Mouse (Mus musculus) embryonic facial prominence, embryonic 13.5 days (tissue): ENCODE measurements around the gene Syt2. TPM values are rescaled to one million over a fixed set of nuclear protein-coding genes. Genes with fewer than 3 reads are reported as not detected.

ENCODE experiments used
- ATAC-seq: fragments of 200-750 bp; cut with Nextera tagmentation; 2 replicates; pipeline ENCODE4 v1.8.0; 2017; ENCODE audit warnings: low read depth; ENCODE audit not compliant: insufficient number of reproducible peaks, insufficient read depth, low FRiP score, low TSS enrichment
- H3K27ac ChIP-seq: fragments of 300-500 bp; sonication (generic); 2 replicates; pipeline ENCODE4 v1.5.1; 2015; ENCODE audit warnings: moderate library complexity, mild to moderate bottlenecking, inconsistent platforms
- H3K27me3 ChIP-seq: fragments of 300-500 bp; sonication (generic); 2 replicates; pipeline ENCODE4 v1.6.1; 2015; ENCODE audit warnings: mild to moderate bottlenecking, inconsistent platforms
- H3K36me3 ChIP-seq: fragments of 300-500 bp; sonication (generic); 2 replicates; pipeline ENCODE4 v1.6.1; 2015; ENCODE audit warnings: mild to moderate bottlenecking, inconsistent platforms
- H3K4me1 ChIP-seq: fragments of 300-500 bp; sonication (generic); 2 replicates; pipeline ENCODE4 v1.6.1; 2015; ENCODE audit warnings: inconsistent platforms
- H3K4me2 ChIP-seq: fragments of 300-500 bp; sonication (generic); 2 replicates; pipeline ENCODE4 v1.6.1; 2015; ENCODE audit warnings: moderate library complexity, mild to moderate bottlenecking, inconsistent platforms
- H3K4me3 ChIP-seq: fragments of 300-500 bp; sonication (generic); 2 replicates; pipeline ENCODE4 v1.5.1; 2015; ENCODE audit warnings: mild to moderate bottlenecking, inconsistent platforms
- H3K9ac ChIP-seq: fragments of 300-500 bp; sonication (generic); 2 replicates; pipeline ENCODE4 v1.6.1; 2015; ENCODE audit warnings: mild to moderate bottlenecking, inconsistent platforms
- H3K9me3 ChIP-seq: fragments of 300-500 bp; sonication (generic); 2 replicates; pipeline ENCODE4 v1.6.1; 2016; ENCODE audit warnings: inconsistent platforms
- WGBS: fragments of 180-500 bp; shearing (Covaris S2); methylation state at CpG from one replicate; pipeline ENCODE4 v1.1.7; 2015; ENCODE audit warnings: mixed read lengths; 5-methylcytosine and 5-hydroxymethylcytosine counted together
- polyA plus RNA-seq: library from polyadenylated mRNA; unstranded; fragments of >200 nt; fragmentation: Nextera tagmentation; extraction: Ambion mirVana; gene quantifications from 2 replicates; pipeline ENCODE4 v1.2.1, GENCODE M21; 2015

Gene Syt2
- polyA plus RNA-seq, 1 experiment from 2014 or later, result 0.46 TPM

GRCm38 (mm10) chr1:134634296-134634695, 12.2 kb upstream of the Syt2 start:
- Histone ChIP-seq H3K4me2 (no peak overlapping the region), H3K4me1 (peaks cover 12% of the 10 kb centered on the region), H3K9ac (no peak overlapping the region), H3K9me3 (no peaks in the 10 kb centered on the region), H3K4me3 (no peak overlapping the region), H3K27ac (no peak overlapping the region), H3K27me3 (no peaks in the 10 kb centered on the region), H3K36me3 (peaks cover 56% of the 10 kb centered on the region)
- no peak for ATAC-seq
- WGBS, result 72% methylated on average over 7 of the region's 7 CpGs

GRCm38 (mm10) chr1:134636245-134636644, 10.2 kb upstream of the Syt2 start:
- ATAC-seq, result no peak
- Histone ChIP-seq H3K4me2 (no peak overlapping the region), H3K4me1 (peaks cover 12% of the 10 kb centered on the region), H3K27ac (no peak overlapping the region), H3K9ac (peak overlapping the region; percentile 51; the same call in 1 of the 2 replicates), H3K27me3 (no peaks in the 10 kb centered on the region), H3K9me3 (no peaks in the 10 kb centered on the region), H3K4me3 (no peak overlapping the region), H3K36me3 (peaks cover 37% of the 10 kb centered on the region)
- 87% methylated on average over 3 of the region's 3 CpGs for WGBS

GRCm38 (mm10) chr1:134636684-134637083, 9.8 kb upstream of the Syt2 start:
- no peak overlapping the region for H3K4me2 ChIP-seq
- WGBS, result 8% methylated on average over 3 of the region's 3 CpGs
- ATAC-seq, result no peak

GRCm38 (mm10) chr1:134638041-134638440, 8.4 kb upstream of the Syt2 start:
- Histone ChIP-seq H3K27me3 (peaks cover 14% of the 10 kb centered on the region), H3K4me3 (no peak overlapping the region), H3K9me3 (no peaks in the 10 kb centered on the region), H3K36me3 (peaks cover 19% of the 10 kb centered on the region), H3K4me1 (peaks cover 12% of the 10 kb centered on the region), H3K27ac (no peak overlapping the region), H3K4me2 (no peak overlapping the region), H3K9ac (no peak overlapping the region)
- ATAC-seq, result no peak
- WGBS, result 30% methylated on average over 3 of the region's 3 CpGs

More at GRCm38 (mm10) chr1:134636684-134637083, 9.8 kb upstream of the Syt2 start:
- Histone ChIP-seq H3K27me3 (peaks cover under 1% of the 10 kb centered on the region; the same call in 1 of the 2 replicates), H3K9me3 (no peaks in the 10 kb centered on the region), H3K36me3 (peaks cover 32% of the 10 kb centered on the region), H3K9ac (no peak overlapping the region), H3K27ac (no peak overlapping the region), H3K4me3 (no peak overlapping the region), H3K4me1 (peaks cover 12% of the 10 kb centered on the region)

- ATAC-seq, result no peak
- H3K27me3 ChIP-seq, result peaks cover 17% of the 10 kb centered on the region
- H3K36me3 ChIP-seq, result peaks cover 14% of the 10 kb centered on the region
- no peak overlapping the region for H3K9ac ChIP-seq
- WGBS, result 36% methylated on average over 7 of the region's 7 CpGs
- H3K9me3 ChIP-seq, result no peaks in the 10 kb centered on the region
- peaks cover 12% of the 10 kb centered on the region for H3K4me1 ChIP-seq
- no peak overlapping the region for H3K4me2 ChIP-seq
- H3K27ac ChIP-seq, result no peak overlapping the region
- H3K4me3 ChIP-seq, result no peak overlapping the region
Measured at GRCm38 (mm10) chr1:134638522-134638921, 8.0 kb upstream of the Syt2 start.

- 81% methylated on average over 6 of the region's 6 CpGs for WGBS
Measured at GRCm38 (mm10) chr1:134639460-134639859, 7.0 kb upstream of the Syt2 start.

GRCm38 (mm10) chr1:134641507-134641906, 5.0 kb upstream of the Syt2 start:
- Histone ChIP-seq H3K27ac (no peak overlapping the region), H3K4me2 (no peak overlapping the region), H3K4me3 (no peak overlapping the region), H3K27me3 (peaks cover 47% of the 10 kb centered on the region), H3K9ac (no peak overlapping the region), H3K4me1 (peaks cover 22% of the 10 kb centered on the region), H3K36me3 (no peaks in the 10 kb centered on the region), H3K9me3 (no peaks in the 10 kb centered on the region)
- no peak for ATAC-seq
- 27% methylated on average over 3 of the region's 3 CpGs for WGBS

More at GRCm38 (mm10) chr1:134639460-134639859, 7.0 kb upstream of the Syt2 start:
- no peak for ATAC-seq
- H3K9ac ChIP-seq, result no peak overlapping the region
- H3K36me3 ChIP-seq, result peaks cover 4% of the 10 kb centered on the region; the same call in 1 of the 2 replicates
- H3K4me1 ChIP-seq, result peaks cover 12% of the 10 kb centered on the region
- H3K27ac ChIP-seq, result no peak overlapping the region
- H3K9me3 ChIP-seq, result no peaks in the 10 kb centered on the region
- H3K4me3 ChIP-seq, result no peak overlapping the region
- no peak overlapping the region for H3K4me2 ChIP-seq
- H3K27me3 ChIP-seq, result peaks cover 26% of the 10 kb centered on the region

GRCm38 (mm10) chr1:134643702-134644101, 2.8 kb upstream of the Syt2 start:
- ATAC-seq, result no peak
- Histone ChIP-seq H3K4me3 (no peak overlapping the region), H3K9ac (no peak overlapping the region), H3K36me3 (no peaks in the 10 kb centered on the region), H3K4me1 (peaks cover 20% of the 10 kb centered on the region), H3K9me3 (no peaks in the 10 kb centered on the region), H3K4me2 (no peak overlapping the region), H3K27ac (no peak overlapping the region), H3K27me3 (peaks cover 69% of the 10 kb centered on the region)
- WGBS, result 64% methylated on average over 6 of the region's 6 CpGs

- no peak overlapping the region for H3K27ac ChIP-seq
- no peaks in the 10 kb centered on the region for H3K36me3 ChIP-seq
- H3K27me3 ChIP-seq, result peaks cover 85% of the 10 kb centered on the region
- 12% methylated on average over 16 of the region's 16 CpGs for WGBS
- H3K4me1 ChIP-seq, result peaks cover 20% of the 10 kb centered on the region
- no peaks in the 10 kb centered on the region for H3K9me3 ChIP-seq
- H3K9ac ChIP-seq, result no peak overlapping the region
- H3K4me3 ChIP-seq, result peak overlapping the region; percentile 57
- peak overlapping the region; percentile 88 for H3K4me2 ChIP-seq
- ATAC-seq, result no peak
Measured at GRCm38 (mm10) chr1:134645408-134646200, 873 bp upstream of the Syt2 start.

GRCm38 (mm10) chr1:134646963-134647282, 446 bp downstream of the Syt2 start:
- Histone ChIP-seq H3K9me3 (no peaks in the 10 kb centered on the region), H3K4me1 (peaks cover 29% of the 10 kb centered on the region), H3K4me2 (peak overlapping the region; percentile 88), H3K4me3 (peak overlapping the region; percentile 57), H3K9ac (peak overlapping the region; percentile 71), H3K36me3 (no peaks in the 10 kb centered on the region), H3K27me3 (peaks cover 88% of the 10 kb centered on the region), H3K27ac (no peak overlapping the region)
- ATAC-seq, result no peak
- WGBS, result 2% methylated on average over 28 of the region's 28 CpGs

- no peaks in the 10 kb centered on the region for H3K9me3 ChIP-seq
- 23% methylated on average over 7 of the region's 7 CpGs for WGBS
- peaks cover 83% of the 10 kb centered on the region for H3K27me3 ChIP-seq
- peak overlapping the region; percentile 57; the same call in 1 of the 2 replicates for H3K4me3 ChIP-seq
- ATAC-seq, result no peak
- no peak overlapping the region for H3K9ac ChIP-seq
- H3K4me1 ChIP-seq, result peaks cover 35% of the 10 kb centered on the region
- peak overlapping the region; percentile 88; the same call in 1 of the 2 replicates for H3K4me2 ChIP-seq
- H3K27ac ChIP-seq, result no peak overlapping the region
- no peaks in the 10 kb centered on the region for H3K36me3 ChIP-seq
Measured at GRCm38 (mm10) chr1:134647591-134647990, 1.1 kb downstream of the Syt2 start.

GRCm38 (mm10) chr1:134650816-134651215, 4.3 kb downstream of the Syt2 start:
- H3K27me3 ChIP-seq, result peaks cover 61% of the 10 kb centered on the region
- ATAC-seq, result no peak
- no peak overlapping the region for H3K4me3 ChIP-seq

More at GRCm38 (mm10) chr1:134650816-134651215, 4.3 kb downstream of the Syt2 start:
- Histone ChIP-seq H3K4me2 (no peak overlapping the region), H3K27ac (no peak overlapping the region), H3K36me3 (no peaks in the 10 kb centered on the region), H3K9ac (no peak overlapping the region), H3K9me3 (no peaks in the 10 kb centered on the region), H3K4me1 (peaks cover 38% of the 10 kb centered on the region)
- 75% methylated on average over 5 of the region's 5 CpGs for WGBS
